Mouse (Mus musculus) yolk sac, embryonic 10.5 days (tissue): ENCODE results near the gene Plrg1.

Source experiments
- DNase-seq: peaks from one replicate; pipeline ENCODE4 v3.0.0-alpha.2; 2017; ENCODE audit warnings: low spot score

Gene Plrg1

DNA sequence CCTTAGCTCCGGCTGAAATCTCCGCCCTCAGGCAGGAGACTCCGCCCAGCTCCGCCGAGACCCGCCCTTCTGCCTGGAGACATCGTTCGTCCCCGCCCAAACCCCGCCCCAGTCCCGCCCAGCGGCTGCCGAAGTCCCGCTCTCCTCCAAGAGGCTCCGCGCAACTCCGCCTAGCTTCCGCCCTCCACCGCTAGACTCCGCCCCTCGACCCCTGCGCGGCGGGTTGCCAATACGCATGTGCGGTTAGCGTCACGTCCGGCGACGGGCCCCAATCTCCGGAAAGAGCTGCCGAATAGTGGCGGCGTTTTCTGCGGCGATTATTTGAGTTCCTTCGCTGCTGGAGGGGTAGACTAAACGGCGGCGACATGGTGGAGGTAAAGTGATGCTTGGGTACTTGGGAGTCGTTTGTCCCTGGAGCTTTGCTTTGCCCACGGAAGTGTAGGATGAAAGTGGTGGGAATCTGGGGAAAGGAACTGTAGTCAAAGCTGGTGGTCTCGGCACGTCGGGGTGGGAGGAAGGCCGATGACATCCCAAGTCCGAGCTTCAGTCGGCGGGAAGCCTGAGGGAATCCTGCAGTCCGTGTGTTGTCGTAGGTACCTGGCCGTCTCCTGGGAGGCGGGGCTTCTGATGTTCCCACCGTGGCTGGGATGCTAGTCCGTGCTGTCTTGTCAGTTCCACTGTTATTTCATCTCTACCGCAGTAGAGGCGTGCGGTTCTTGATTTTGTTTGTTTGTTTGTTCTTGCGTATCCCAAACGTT is at the start of gene Plrg1:
Gene Plrg1, plus strand, starts transcription at position 242 of the 758 bp plus-strand sequence.
- DNase-seq = peak; percentile 99

- DNase-seq = peak; percentile 90
These were observed 47.8 kb upstream of the Plrg1 start, which contains the start of gene Fgg for GRCm38 (mm10) chr3:83007557-83007956. Fgg (plus strand) TSS chr3:83007724.

- DNase-seq = peak; percentile 67
These were observed 45.0 kb upstream of the Plrg1 start for GRCm38 (mm10) chr3:83010291-83010690.

GRCm38 (mm10) chr3:83011136-83011535 is 44.2 kb upstream of the Plrg1 start:
- no peak for DNase-seq

DNA sequence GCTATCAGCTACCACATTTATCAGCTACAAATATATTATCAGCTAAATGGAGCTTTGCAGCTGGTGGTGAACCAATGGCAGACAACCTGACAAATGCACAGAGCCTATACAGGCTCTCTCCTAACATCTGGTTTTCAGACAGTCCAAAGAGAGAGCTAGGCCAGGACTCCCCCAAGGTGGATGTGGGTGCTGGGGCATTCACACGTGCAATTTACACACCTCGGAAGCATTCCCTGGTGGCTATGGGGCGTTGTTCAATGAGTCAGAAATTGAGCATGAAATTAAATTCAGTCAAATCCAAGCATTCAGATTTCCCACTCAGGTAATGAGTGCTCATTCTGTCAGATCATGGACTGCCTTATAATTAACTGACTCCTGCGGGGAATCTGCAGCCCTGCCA is 43.8 kb upstream of the Plrg1 start:
- no peak for DNase-seq

DNA sequence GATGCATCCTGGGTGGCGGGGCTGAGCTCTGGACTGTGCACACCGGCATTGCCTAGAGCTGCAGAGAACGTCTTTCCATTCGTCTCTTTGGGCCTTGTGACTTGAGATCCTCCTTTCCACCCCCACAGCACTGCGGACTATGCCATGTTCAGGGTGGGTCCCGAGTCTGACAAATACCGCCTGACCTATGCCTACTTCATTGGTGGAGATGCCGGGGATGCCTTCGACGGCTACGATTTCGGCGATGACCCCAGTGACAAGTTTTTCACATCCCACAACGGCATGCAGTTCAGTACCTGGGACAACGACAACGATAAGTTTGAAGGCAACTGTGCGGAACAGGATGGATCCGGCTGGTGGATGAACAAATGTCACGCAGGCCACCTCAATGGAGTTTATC is 42.7 kb upstream of the Plrg1 start:
- DNase-seq = no peak

- no peak for DNase-seq
These were observed 41.4 kb upstream of the Plrg1 start for GRCm38 (mm10) chr3:83013951-83014350.

DNA sequence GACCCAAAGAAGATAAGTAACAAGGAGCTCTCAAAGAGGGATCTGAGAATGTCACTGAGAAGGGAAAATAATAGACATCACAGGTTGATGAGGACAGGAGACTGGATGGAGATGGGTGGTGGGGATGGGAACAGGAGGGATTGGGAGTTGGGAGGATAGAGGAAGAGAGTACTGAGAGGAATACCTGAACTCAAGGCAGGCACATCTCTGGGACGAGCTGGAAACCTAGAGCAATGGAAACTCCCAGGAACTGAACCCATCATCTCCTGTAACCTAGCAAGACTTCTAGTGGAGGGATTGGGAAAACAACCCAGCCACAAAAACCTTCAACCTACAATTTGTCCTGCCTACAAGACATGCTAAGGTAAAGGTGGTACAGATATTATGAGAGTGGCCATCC is 39.1 kb upstream of the Plrg1 start:
- no peak for DNase-seq

GRCm38 (mm10) chr3:83020387-83020786 is 34.9 kb upstream of the Plrg1 start:
- peak; percentile 64 for DNase-seq

- no peak for DNase-seq
These were observed 34.1 kb upstream of the Plrg1 start for GRCm38 (mm10) chr3:83021176-83021575.

DNA sequence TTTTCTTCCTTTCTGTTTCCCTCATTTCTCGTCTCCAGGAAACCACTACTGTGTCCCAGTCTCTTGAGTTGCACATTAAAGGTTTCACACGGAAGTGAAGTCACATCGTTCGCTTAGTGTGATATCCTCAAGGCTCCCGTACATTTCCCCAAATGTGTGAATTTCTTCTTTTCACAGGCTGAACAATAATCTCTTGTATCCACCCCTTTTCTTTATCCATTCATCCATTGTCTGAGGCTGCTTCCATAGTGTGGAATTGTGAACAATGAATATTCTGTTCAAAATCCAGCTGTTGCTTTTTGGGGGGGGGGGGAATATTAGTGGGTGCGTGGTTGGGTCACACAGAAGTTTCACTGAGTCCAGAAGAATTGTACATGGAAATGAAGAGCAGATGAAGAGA is 30.3 kb upstream of the Plrg1 start:
- no peak for DNase-seq

DNA sequence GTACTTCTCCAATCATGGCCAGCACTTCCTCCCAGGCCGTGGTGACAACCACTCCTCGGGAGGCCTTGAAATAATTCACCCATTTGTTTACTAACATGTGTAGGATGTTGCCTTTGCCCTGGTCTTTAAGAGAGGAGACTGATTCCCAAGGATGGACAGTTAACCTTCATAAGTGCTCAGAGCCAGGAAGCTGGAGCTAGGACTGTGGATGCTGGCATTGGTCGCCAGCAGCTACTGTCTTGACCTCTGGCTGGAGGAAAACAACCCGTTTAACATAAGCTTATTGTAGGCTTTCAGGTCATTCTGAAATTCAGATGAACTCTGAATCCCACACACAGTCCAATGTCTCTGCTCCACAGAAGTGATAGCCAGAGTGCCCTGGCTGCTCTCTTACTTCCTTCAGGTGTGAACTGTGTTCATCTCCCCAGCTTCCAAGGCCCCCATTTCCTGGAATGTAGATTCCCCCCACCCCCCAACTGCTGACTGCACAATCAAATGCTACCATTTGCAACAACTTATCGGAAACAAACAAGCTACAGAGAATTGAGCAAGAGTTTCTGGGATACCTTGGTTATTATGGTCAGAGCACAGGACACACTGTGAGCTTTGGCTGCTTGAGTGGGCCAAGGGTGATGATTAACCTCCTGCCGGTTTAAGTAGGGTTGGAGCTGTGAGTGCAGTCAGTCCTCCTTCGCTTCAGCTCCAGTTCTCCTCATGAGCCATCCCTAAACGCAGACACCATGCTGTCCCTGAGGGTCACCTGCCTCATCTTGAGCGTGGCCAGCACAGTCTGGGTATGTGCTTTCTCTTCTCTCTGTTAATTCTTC is 29.6 kb upstream of the Plrg1 start, which contains the start of gene Fga:
Gene Fga, plus strand, starts transcription at position 602 of the 827 bp plus-strand sequence.
- DNase-seq = peak; percentile 86

GRCm38 (mm10) chr3:83027546-83028251 is 27.6 kb upstream of the Plrg1 start:
- DNase-seq = no peak

DNA sequence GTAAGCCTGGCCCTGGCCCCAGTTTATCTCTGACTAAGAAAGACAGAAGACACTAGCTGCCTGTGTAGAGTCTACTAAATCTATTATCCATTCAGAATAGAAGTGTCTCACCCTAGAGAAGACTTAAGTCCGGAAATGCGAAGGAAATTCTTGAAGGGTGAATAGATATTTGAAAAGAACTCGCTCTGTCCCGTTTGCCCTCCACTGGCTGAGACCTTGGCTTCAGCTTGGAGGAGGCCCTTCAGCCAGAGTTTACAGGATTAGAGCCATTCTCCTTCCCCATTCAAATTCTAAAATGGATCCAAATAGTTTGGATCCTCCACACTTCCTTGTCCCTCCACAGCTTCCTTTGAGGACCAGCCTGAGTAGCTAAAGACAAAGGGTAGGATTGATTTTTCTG is 25.0 kb upstream of the Plrg1 start:
- no peak for DNase-seq

GRCm38 (mm10) chr3:83032746-83033308 is 22.5 kb upstream of the Plrg1 start:
- no peak for DNase-seq

GRCm38 (mm10) chr3:83033801-83034200 is 21.5 kb upstream of the Plrg1 start:
- DNase-seq = no peak

- peak; percentile 80 for DNase-seq
These were observed 16.5 kb upstream of the Plrg1 start for GRCm38 (mm10) chr3:83038865-83039264.

DNA sequence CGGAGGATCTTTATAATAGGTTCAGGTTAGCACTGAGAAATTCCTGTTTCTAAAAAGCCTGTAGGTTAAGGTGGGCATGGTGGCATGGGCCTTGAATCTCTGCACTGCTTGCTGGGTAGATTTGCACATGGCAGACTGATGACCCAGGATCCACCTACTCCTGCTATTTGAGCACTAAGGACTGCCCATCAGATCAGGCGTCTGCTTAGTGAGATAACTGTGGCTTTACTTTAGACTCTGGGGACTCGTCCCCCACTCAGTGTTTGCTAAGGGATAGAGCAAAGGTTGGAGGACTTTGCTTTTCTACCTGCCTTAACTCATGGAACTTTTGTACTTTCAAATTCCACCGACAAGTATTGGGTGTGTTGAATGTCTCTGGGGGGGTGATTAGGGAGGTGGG is 15.7 kb upstream of the Plrg1 start:
- peak; percentile 77 for DNase-seq

DNA sequence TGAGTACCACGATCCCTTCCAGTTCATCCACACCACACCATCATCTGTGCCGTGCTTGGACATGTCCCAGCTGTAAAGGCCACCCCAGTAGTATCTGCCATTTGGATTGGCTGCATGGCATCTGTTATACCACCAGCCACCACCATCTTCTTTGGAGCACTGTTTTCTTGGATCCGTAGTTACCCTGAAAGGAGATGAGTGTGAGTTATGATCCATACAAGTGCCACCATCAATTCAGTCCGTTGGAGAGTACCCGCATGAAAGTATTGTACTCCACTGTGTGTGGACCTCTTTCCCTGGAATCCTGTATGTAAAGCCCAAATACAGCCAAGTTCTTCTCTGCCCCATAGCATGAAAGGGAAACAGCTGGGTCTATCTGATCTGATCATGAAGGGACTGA is 12.9 kb upstream of the Plrg1 start:
- DNase-seq = no peak

- no peak for DNase-seq
These were observed 8.7 kb upstream of the Plrg1 start for GRCm38 (mm10) chr3:83046649-83047048.

DNA sequence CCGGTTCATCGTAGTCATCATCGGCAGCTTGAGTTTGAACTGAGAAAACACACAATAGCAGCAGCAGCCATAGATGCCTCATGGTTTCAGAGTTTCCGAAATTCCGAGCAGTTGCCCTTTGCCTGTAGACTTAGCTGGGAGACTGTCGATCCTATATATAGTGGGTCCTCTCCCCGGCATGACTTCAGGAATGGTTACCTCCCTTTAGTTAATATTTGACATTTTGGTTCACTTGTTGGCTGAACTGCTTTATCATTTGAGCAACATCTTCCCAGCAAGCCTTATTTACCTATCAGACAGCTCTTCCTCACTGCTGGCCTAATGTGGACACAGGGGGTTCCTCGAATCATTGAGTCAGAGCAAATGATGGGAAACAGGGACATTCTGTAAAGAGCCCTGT is 5.6 kb upstream of the Plrg1 start, which contains the start of gene Fgb:
Gene Fgb, minus strand, starts transcription at position 184 of the 400 bp plus-strand sequence.
- peak; percentile 76 for DNase-seq

DNA sequence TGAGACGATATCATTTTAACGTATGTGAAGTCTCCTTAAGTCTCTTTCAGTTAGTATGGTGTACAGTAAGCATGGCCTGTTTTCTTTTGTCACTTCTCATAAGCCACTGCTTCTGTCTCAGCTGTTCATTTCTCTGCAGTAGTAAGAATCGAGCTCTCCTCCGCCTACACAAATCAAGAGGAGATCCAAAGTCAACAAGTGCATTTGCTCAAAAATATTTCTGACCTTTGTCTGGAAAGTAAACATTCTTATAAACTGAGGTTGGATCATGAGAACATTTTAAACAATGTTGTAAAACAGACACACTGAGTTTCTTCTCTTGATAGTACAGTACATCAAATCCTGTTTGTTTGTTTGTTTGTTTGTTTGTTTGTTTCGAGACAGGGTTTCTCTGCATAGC is 4.7 kb upstream of the Plrg1 start:
- no peak for DNase-seq
